Mouse (Mus musculus) hindbrain, embryonic 11.5 days (tissue): ENCODE measurements around the gene Tfap4. TPM values are rescaled to one million over a fixed set of nuclear protein-coding genes. Genes with fewer than 3 reads are reported as not detected.
A peak's percentile ranks its signal among the peaks of the same experiment; 100 is the strongest.

Experiments used
- ATAC-seq: fragments of 200-750 bp; cut with Nextera tagmentation; 2 replicates; pipeline ENCODE4 v1.8.0; 2017; ENCODE audit warnings: mild to moderate bottlenecking, moderate TSS enrichment, moderate library complexity; ENCODE audit not compliant: low FRiP score
- DNase-seq: peaks from one replicate; pipeline ENCODE4 v3.0.0-alpha.2; 2015; ENCODE audit warnings: low spot score
- H3K27ac ChIP-seq: fragments of 300-500 bp; sonication (generic); 2 replicates; pipeline ENCODE4 v1.5.1; 2014; ENCODE audit warnings: mild to moderate bottlenecking, low read depth, low read length
- H3K27me3 ChIP-seq: fragments of 300-500 bp; sonication (generic); 2 replicates; pipeline ENCODE4 v1.6.1; 2014; ENCODE audit warnings: mild to moderate bottlenecking, low read length, moderate library complexity, mixed read lengths; ENCODE audit not compliant: control insufficient read depth, insufficient read depth
- H3K36me3 ChIP-seq: fragments of 300-500 bp; sonication (generic); 2 replicates; pipeline ENCODE4 v1.6.1; 2014; ENCODE audit warnings: mild to moderate bottlenecking, low read length, moderate library complexity, mixed read lengths; ENCODE audit not compliant: control insufficient read depth, insufficient read depth
- H3K4me1 ChIP-seq: fragments of 300-500 bp; sonication (generic); replicated peaks from 2 replicates; pipeline ENCODE4 v1.6.1; 2014; ENCODE audit warnings: low read length, mixed read lengths; ENCODE audit not compliant: control insufficient read depth, insufficient read depth
- H3K4me2 ChIP-seq: fragments of 300-500 bp; sonication (generic); replicated peaks from 2 replicates; pipeline ENCODE4 v1.6.1; 2014; ENCODE audit warnings: mild to moderate bottlenecking, low read depth, low read length
- H3K4me3 ChIP-seq: fragments of 300-500 bp; sonication (generic); 2 replicates; pipeline ENCODE4 v1.5.1; 2014; ENCODE audit warnings: low read depth, low read length
- H3K9ac ChIP-seq: fragments of 300-500 bp; sonication (generic); 2 replicates; pipeline ENCODE4 v1.6.1; 2014; ENCODE audit warnings: low read depth, low read length
- H3K9me3 ChIP-seq: fragments of 300-500 bp; sonication (generic); 2 replicates; pipeline ENCODE4 v1.6.1; 2016; ENCODE audit warnings: low read length; ENCODE audit not compliant: control insufficient read depth
- WGBS: fragments of 180-500 bp; shearing (Covaris S2); extraction: QIAGEN DNeasy Blood & Tissue Kit; methylation state at CpG from one replicate; pipeline ENCODE4 v1.1.7; 2014; 5-methylcytosine and 5-hydroxymethylcytosine counted together
- polyA plus RNA-seq: library from polyadenylated mRNA; unstranded; fragments of >200 nt; fragmentation: Nextera tagmentation; extraction: Ambion mirVana; gene quantifications from 2 replicates; pipeline ENCODE4 v1.2.1, GENCODE M21; 2014

Tfap4 gene
- polyA plus RNA-seq, 1 experiment from 2014 or later, result 16.1 TPM

GRCm38 (mm10) chr16:4595527-4595963 is 35.9 kb upstream of the Tfap4 start:
- Histone ChIP-seq H3K4me1 (peaks cover 40% of the 10 kb centered on the region), H3K27me3 (no peaks in the 10 kb centered on the region), H3K36me3 (no peaks in the 10 kb centered on the region), H3K9ac (peak overlapping the region; percentile 95), H3K9me3 (no peaks in the 10 kb centered on the region), H3K27ac (peak overlapping the region; percentile 98), H3K4me3 (peak overlapping the region; percentile 89), H3K4me2 (peak overlapping the region; percentile 96)
- peak; percentile 2; the same call in 1 of the 2 replicates for ATAC-seq
- 3% methylated on average over 4 of the region's 5 CpGs for WGBS
- no peak for DNase-seq

- WGBS, result under 1% methylated on average over 36 of the region's 52 CpGs
Observed at GRCm38 (mm10) chr16:4594814-4595526, 35.3 kb upstream of the Tfap4 start.

GRCm38 (mm10) chr16:4593971-4594813 is 34.5 kb upstream of the Tfap4 start, which contains the start of gene Glis2:
Glis2 (plus strand) TSS chr16:4594713.
- Histone ChIP-seq H3K4me3 (peak within 1 kb of the TSS; percentile 89), H3K9me3 (no peaks in the 10 kb centered on the region), H3K27me3 (no peaks in the 10 kb centered on the region), H3K27ac (peak within 1 kb of the TSS; percentile 98), H3K36me3 (no peaks in the 10 kb centered on the region), H3K9ac (peak within 1 kb of the TSS; percentile 95), H3K4me2 (peak within 1 kb of the TSS; percentile 96), H3K4me1 (peaks cover 35% of the 10 kb centered on the region)
- WGBS, result under 1% methylated on average over 14 of the region's 74 CpGs
- ATAC-seq (peak; percentile 89), DNase-seq (peak; percentile 92)

More at GRCm38 (mm10) chr16:4594814-4595526, 35.3 kb upstream of the Tfap4 start:
- no peaks in the 10 kb centered on the region for H3K9me3 ChIP-seq
- no peaks in the 10 kb centered on the region for H3K27me3 ChIP-seq
- H3K36me3 ChIP-seq, result no peaks in the 10 kb centered on the region
- peak overlapping the region; percentile 95 for H3K9ac ChIP-seq
- DNase-seq, result peak; percentile 67
- H3K4me3 ChIP-seq, result peak overlapping the region; percentile 89
- H3K4me1 ChIP-seq, result peaks cover 38% of the 10 kb centered on the region
- H3K27ac ChIP-seq, result peak overlapping the region; percentile 98
- peak overlapping the region; percentile 96 for H3K4me2 ChIP-seq
- peak; percentile 39 for ATAC-seq

GRCm38 (mm10) chr16:4592909-4593875 is 33.5 kb upstream of the Tfap4 start:
- peak overlapping the region; percentile 98 for H3K27ac ChIP-seq
- H3K4me3 ChIP-seq, result peak overlapping the region; percentile 89
- no peaks in the 10 kb centered on the region for H3K27me3 ChIP-seq
- ATAC-seq (no peak), DNase-seq (peak; percentile 73)
- H3K36me3 ChIP-seq, result no peaks in the 10 kb centered on the region
- peak overlapping the region; percentile 96 for H3K4me2 ChIP-seq
- WGBS, result 14% methylated on average over 32 of the region's 32 CpGs
- peaks cover 27% of the 10 kb centered on the region for H3K4me1 ChIP-seq
- H3K9ac ChIP-seq, result peak overlapping the region; percentile 47; the same call in 1 of the 2 replicates
- no peaks in the 10 kb centered on the region for H3K9me3 ChIP-seq

GRCm38 (mm10) chr16:4590236-4590635 is 30.6 kb upstream of the Tfap4 start:
- WGBS, result 95% methylated on average over 9 of the region's 9 CpGs
- H3K4me1 ChIP-seq, result peaks cover 10% of the 10 kb centered on the region
- no peak overlapping the region for H3K4me3 ChIP-seq
- no peak overlapping the region for H3K4me2 ChIP-seq
- no peaks in the 10 kb centered on the region for H3K27me3 ChIP-seq
- no peaks in the 10 kb centered on the region for H3K9me3 ChIP-seq
- no peak for ATAC-seq
- no peaks in the 10 kb centered on the region for H3K36me3 ChIP-seq
- no peak overlapping the region for H3K9ac ChIP-seq
- H3K27ac ChIP-seq, result no peak overlapping the region
- DNase-seq, result no peak

GRCm38 (mm10) chr16:4587516-4588210 is 28.0 kb upstream of the Tfap4 start:
- ATAC-seq (no peak), DNase-seq (no peak)
- 59% methylated on average over 5 of the region's 5 CpGs for WGBS
- H3K27ac ChIP-seq, result peak overlapping the region; percentile 77; the same call in 1 of the 2 replicates
- H3K4me2 ChIP-seq, result no peak overlapping the region
- no peaks in the 10 kb centered on the region for H3K9me3 ChIP-seq
- H3K4me1 ChIP-seq, result peaks cover 5% of the 10 kb centered on the region; the same call in 1 of the 2 replicates
- H3K9ac ChIP-seq, result 0 out of 2 replicates have a peak overlapping the region, but pooled peaks have one; percentile 11
- no peaks in the 10 kb centered on the region for H3K27me3 ChIP-seq
- H3K36me3 ChIP-seq, result no peaks in the 10 kb centered on the region
- H3K4me3 ChIP-seq, result no peak overlapping the region

- H3K27ac ChIP-seq, result peak overlapping the region; percentile 77
- H3K4me3 ChIP-seq, result peak overlapping the region; percentile 27
- peak overlapping the region; percentile 48 for H3K9ac ChIP-seq
- ATAC-seq (peak; percentile 99), DNase-seq (peak; percentile 98)
- H3K36me3 ChIP-seq, result no peaks in the 10 kb centered on the region
- peak overlapping the region; percentile 39 for H3K4me2 ChIP-seq
- 0% methylated on average over 39 of the region's 43 CpGs for WGBS
- peaks cover 2% of the 10 kb centered on the region; the same call in 1 of the 2 replicates for H3K4me1 ChIP-seq
- H3K27me3 ChIP-seq, result no peaks in the 10 kb centered on the region
- H3K9me3 ChIP-seq, result no peaks in the 10 kb centered on the region
Observed at GRCm38 (mm10) chr16:4586531-4587123, 27.0 kb upstream of the Tfap4 start.
